Mouse (Mus musculus): ENCODE measurements around the gene Ppil2. TPM values are rescaled to one million over a fixed set of nuclear protein-coding genes. Genes with fewer than 3 reads are reported as not detected.
A peak's percentile ranks its signal among the peaks of the same experiment; 100 is the strongest.

Gene Ppil2
- polyA plus RNA-seq, 2 experiments from 2014 or later, result 166 to 209 TPM

DNA sequence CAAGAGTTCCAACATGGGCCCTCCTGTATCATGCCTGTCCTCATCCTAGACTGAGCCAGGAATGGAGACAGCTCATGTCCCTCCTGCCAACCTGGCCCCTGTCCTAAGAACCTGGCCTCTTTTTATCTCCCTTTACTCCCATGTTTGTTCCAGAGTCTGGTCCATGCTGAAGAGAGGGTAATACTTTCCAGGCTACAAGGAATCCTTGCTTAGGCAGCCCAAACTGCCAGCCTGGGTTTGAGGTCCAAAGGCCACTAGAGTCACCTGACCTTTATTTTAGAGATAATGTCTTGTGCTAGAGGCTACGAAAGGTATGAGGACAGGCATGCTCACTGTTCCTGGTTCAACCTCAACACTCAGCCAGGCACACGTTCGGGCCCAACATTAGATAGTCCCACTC lies 14.1 kb downstream of the Ppil2 start:
- ATAC-seq, result no peak

GRCm38 (mm10) chr16:17088346-17088745 lies 22.7 kb downstream of the Ppil2 start:
- no peak for ATAC-seq

- no peak for ATAC-seq
These were observed 24.3 kb downstream of the Ppil2 start for GRCm38 (mm10) chr16:17086669-17087193.

GRCm38 (mm10) chr16:17086241-17086640 lies 24.8 kb downstream of the Ppil2 start:
- no peak for ATAC-seq

- ATAC-seq, result peak; percentile 63
These were observed 25.4 kb downstream of the Ppil2 start for GRCm38 (mm10) chr16:17085636-17086035.

GRCm38 (mm10) chr16:17082121-17082792 lies 28.8 kb downstream of the Ppil2 start:
- ATAC-seq, result no peak

- no peak for ATAC-seq
These were observed 33.0 kb downstream of the Ppil2 start for GRCm38 (mm10) chr16:17078101-17078500.

DNA sequence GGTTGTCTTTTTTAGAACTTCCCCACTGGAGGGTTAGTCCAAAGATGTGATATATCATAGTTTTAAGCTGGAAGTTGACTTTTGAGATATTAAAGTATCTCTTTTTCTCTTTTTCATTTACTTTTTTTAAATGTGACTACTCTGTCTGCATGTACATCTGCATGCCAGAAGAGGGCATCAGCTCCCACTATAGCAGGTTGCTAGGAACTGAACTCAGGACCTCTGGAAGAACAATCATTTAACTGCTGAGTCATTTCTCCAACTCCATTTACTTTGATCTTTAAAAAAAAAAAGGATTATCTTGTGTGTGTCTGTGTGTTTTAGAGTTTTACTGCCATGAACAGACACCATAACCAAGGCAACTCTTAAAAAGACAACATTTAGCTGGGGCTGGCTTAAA lies 34.2 kb downstream of the Ppil2 start:
- no peak for ATAC-seq

- no peak for ATAC-seq
These were observed 34.8 kb downstream of the Ppil2 start for GRCm38 (mm10) chr16:17076301-17076700.

DNA sequence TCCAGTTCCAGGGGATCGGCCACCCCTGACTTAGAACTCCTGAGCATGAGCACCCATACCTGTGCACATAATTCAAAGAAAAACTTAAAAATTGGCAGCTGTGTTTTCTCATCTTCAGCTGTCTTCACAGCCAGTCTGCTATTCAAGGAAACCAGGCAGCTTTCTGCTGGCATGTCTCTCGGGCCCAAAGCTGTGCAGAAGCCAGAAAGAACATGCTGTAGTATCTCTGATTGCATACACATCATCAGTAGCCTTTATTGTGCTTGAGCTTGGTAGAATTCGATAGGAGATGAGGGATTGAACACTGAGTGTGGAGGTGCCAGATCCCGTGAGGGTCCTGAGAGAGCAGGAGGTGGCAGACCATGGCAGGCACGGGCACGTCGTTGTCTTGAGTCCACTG lies 38.1 kb downstream of the Ppil2 start:
- no peak for ATAC-seq

DNA sequence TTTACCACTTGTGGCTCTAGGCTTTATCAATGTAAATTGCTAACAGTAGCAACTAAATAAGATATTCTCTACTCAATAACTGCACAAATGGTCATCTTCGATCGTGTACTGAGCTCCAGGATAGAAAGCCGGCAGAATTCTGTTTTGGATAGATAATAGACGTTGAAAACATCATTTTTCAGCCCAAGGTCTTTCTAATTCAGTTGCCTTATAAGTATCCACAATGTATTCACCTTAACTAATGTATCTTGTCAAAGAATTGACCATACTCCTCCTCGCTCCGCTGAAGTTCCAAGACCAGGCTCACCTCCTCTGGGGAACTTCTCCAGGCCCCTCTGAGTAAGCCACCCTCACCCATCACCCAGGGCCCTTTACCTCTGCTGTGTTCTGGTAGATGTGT lies 40.3 kb downstream of the Ppil2 start:
- ATAC-seq, result no peak

- ATAC-seq, result peak; percentile 79
These were observed 41.3 kb downstream of the Ppil2 start, which contains the start of gene Ypel1 for GRCm38 (mm10) chr16:17069511-17070443. Gene Ypel1 (plus strand): TSS chr16:17069696.

DNA sequence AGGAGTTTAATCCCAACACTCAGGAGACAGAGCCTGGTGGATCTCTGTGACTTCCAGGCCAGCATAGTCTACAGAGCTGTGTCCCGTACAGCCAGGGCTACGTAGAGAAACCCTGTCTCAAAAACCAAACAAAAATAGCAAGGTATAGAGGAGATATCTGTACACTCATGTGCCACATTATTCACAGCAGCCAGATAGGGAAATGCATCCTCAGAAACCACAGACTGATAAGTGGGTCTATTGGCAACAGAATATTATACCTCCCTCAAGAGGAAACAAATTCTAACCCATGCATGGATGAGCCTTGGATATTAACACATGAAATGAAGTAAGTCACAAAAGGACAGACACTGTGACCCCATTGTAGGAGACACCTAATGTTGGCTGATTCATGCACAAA lies 43.5 kb downstream of the Ppil2 start:
- ATAC-seq, result no peak

GRCm38 (mm10) chr16:17062338-17062737 lies 48.7 kb downstream of the Ppil2 start:
- ATAC-seq, result no peak

GRCm38 (mm10) chr16:17055584-17055983 lies 55.5 kb downstream of the Ppil2 start:
- ATAC-seq, result no peak

GRCm38 (mm10) chr16:17053903-17054302 lies 57.2 kb downstream of the Ppil2 start:
- no peak for ATAC-seq

- no peak for ATAC-seq
These were observed 59.0 kb downstream of the Ppil2 start for GRCm38 (mm10) chr16:17052087-17052486.

GRCm38 (mm10) chr16:17049886-17050285 lies 61.2 kb downstream of the Ppil2 start:
- ATAC-seq, result no peak

DNA sequence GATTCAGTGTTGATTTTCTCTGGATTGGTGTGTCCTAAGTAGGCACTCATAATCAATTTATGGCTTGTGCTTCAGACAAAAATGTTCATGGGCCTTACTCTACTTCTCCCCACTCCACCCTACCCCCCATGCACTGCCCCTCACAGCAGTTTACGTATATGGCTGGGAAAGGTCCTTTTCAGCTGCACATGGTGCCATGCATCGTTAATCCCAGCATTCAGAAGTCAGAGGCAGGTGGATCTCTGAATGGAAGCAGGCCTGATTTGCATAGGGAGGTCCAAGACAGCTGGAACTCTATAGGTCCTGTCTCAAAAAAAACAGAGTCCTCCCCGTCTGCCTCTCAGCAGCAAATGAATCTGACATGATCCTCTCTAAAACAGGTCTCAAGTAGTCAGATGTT lies 65.8 kb downstream of the Ppil2 start:
- ATAC-seq, result no peak

GRCm38 (mm10) chr16:17044320-17044719 lies 66.7 kb downstream of the Ppil2 start:
- no peak for ATAC-seq

DNA sequence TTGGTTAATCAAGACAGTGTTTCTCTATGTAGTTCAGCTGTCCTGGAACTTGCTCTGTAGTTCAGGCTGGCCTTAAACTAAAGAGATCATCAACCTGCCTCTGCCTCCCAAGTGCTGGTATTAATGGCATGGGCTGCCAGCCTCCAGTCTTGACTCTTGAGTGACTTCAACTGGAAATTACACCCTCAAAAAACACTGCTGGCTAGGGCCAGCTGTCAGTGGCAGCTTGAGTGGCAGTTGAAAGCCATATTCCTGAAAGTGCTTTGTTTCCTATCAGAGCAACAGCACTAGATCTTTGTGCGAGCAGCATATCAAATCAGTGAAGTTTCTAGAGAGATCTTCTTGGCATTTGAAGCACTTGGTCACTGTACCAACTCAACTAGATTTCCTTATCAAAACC lies 69.6 kb downstream of the Ppil2 start:
- no peak for ATAC-seq

DNA sequence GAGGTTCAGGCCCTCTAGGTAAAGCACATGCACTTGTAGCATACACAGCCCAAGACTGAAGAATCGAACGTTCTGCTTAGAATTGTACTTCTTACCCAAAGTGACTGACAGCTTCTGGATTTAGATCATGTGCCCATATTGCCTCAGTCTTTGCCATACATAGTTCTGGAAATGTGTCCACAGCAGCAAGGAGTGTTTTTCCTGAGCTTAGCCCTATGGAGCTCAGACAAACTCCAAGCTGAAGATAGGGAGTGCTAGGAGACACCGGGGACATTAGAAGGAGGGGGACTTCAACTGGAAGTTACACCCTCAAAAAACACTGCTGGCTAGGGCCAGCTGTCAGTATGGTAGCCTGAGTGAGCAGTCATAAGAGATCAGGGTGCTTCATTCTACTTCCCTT lies 70.3 kb downstream of the Ppil2 start:
- no peak for ATAC-seq

All from activated CD4-positive, CD25-positive, alpha-beta regulatory T cell, adult 4 months (primary cell).